Mouse (Mus musculus): ENCODE data around the gene Etv1. TPM values are rescaled to one million over a fixed set of nuclear protein-coding genes. Genes with fewer than 3 reads are reported as not detected.

Gene Etv1
- polyA plus RNA-seq, 1 experiment from 2014 or later = 33.5 TPM

DNA sequence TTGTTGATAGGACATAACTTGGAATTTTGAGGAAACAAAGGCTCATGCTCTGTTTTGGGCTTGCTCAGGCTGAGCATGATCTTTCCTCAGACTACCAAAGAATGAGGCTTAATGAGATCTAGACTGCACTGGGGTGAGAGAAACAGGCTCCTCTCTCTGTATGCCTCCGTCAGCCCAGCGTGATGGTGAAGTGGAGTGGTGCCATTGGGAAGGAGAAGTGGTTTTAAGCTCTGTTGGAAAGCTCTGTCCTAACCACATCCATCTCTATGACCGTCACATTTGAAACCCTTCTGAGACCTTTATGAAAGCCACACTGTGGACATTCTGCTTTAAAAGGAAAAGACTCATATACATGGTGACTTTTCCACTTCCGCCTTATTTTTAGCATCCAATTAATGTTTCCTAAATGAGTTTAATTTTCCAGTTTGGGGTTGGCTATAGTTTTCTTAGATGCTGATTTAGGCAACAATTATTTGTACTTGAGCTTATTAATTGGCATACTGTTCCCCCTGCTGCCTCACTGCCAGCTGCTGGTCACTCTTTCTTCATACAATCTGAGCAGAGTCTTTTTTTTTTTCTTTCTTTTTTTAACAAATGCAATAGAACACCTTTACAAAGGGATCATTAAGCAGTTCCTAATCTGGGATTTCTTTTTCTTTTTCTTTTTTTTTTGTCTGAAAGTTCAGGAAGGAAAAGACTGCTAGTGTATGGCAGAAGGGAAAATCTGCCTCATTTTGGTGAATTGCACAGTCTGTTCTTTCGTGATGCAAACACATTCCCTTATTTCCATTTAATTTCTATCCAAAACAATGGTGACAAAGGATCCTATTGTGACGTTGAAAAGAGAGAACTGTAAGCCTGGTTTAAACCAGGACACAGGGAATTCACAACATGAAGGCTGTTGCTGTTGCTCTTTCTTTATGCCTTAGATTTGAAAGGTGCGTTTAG is 81.3 kb downstream of the Etv1 start:
- WGBS = 88% methylated on average over 7 of the region's 7 CpGs
- Histone ChIP-seq H3K9ac (no peak overlapping the region), H3K36me3 (peaks cover 11% of the 10 kb centered on the region; the same call in 1 of the 2 replicates), H3K27ac (no peak overlapping the region), H3K4me1 (replicated peaks) (no peaks in the 10 kb centered on the region; the same call in 1 of the 2 replicates), H3K9me3 (replicated peaks) (no peaks in the 10 kb centered on the region), H3K27me3 (no peaks in the 10 kb centered on the region), H3K4me2 (no peak overlapping the region), H3K4me3 (no peak overlapping the region)
- no peak for ATAC-seq (replicated peaks; ENCODE audit: insufficient number of reproducible peaks, insufficient read depth, low FRiP score, low read depth)

DNA sequence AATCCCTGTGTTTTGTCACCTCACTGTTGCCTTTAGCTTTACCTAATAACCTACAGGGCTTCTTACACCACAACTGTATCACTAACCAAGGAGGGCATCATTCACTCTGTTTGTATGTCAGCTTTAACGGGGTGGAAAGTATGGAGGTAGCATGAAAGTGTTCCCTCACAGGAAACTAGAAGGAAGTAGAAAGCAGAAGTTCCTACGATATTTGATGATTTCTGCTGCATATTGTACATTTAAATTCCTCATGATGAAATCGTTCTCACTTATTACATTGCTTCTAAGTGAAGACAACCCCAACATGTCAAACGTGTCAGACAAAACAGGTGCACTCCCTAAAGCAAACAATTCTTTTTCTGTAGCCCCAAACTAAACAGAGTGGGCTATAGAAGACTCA is 84.2 kb downstream of the Etv1 start:
- no peaks in the 10 kb centered on the region for H3K27me3 ChIP-seq
- WGBS = 68% methylated on average over 4 of the region's 4 CpGs
- H3K27ac ChIP-seq = no peak overlapping the region
- no peaks in the 10 kb centered on the region for H3K36me3 ChIP-seq
- no peak overlapping the region for H3K4me3 ChIP-seq
- no peak overlapping the region for H3K4me2 ChIP-seq
- no peak overlapping the region for H3K9ac ChIP-seq
- no peaks in the 10 kb centered on the region; the same call in 1 of the 2 replicates for H3K4me1 ChIP-seq (replicated peaks)
- no peaks in the 10 kb centered on the region for H3K9me3 ChIP-seq (replicated peaks)
- ATAC-seq (replicated peaks; ENCODE audit: insufficient number of reproducible peaks, insufficient read depth, low FRiP score, low read depth) = no peak

DNA sequence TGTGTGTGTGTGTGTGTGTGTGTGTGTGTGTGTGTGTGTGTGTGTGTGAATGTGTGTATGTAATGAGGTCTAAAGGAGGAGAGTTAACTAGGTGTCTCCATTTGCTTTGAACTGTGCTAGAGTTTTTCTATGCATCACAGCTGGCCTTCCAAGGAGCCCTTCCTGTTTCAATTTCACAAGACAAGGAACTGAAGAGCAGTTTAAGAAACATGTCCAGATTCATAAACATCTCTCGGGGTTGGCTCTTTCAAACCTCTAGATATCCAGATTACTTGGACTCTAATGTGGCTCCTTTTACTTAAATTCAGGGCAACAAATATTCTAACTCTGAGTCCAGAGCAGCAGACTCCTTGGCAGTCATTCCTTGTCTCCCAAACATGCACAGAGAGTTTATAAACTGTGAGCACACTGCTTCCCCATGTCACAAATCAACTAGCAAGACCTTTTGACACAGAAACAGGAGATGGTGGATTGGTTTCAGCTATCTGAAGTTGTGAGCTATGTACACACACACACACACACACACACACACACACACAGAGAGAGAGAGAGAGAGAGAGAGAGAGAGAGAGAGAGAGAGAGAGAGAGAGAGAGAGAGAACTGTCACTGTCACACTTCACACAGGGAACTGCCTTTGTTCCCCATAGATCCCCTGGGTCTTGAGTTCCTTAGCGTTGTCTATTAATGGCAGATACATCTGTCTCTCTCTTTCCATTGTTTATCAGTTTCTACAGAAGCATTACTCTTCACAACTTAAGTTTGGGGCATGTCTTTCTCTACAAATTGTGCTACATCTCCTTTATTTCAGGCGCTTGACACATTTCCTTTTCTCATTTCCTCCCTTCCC is 85.0 kb downstream of the Etv1 start:
- H3K9ac ChIP-seq = no peak overlapping the region
- H3K4me3 ChIP-seq = no peak overlapping the region
- H3K4me2 ChIP-seq = no peak overlapping the region
- WGBS = 56% methylated on average over 3 of the region's 3 CpGs
- H3K27ac ChIP-seq = no peak overlapping the region
- no peaks in the 10 kb centered on the region; the same call in 1 of the 2 replicates for H3K4me1 ChIP-seq (replicated peaks)
- ATAC-seq (replicated peaks; ENCODE audit: insufficient number of reproducible peaks, insufficient read depth, low FRiP score, low read depth) = no peak
- H3K9me3 ChIP-seq (replicated peaks) = no peaks in the 10 kb centered on the region
- no peaks in the 10 kb centered on the region for H3K27me3 ChIP-seq
- H3K36me3 ChIP-seq = no peaks in the 10 kb centered on the region

DNA sequence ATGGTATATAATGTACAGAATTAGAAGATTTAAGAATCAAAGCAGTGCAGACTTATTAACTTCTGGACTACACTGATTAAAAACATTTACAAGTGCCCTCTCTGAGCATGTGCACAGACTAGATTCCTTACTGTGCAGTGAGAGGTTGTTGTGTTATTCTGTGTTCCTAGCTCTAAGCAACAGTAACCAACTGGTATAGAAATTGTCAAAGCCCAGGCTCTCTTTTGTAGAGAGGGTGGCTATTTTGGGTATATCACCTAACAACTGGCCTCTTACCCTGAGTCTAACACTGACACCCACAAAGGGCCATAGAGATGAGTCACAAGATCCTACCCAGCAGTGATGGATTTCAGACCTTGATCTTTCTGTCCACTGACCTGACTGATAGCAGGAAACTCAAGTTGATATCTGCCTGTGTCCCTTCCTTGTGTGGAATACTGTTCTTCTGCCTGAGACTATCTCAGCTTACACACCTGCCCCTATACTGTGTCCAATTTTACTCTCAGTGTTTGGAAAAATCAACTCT is 95.4 kb downstream of the Etv1 start:
- Histone ChIP-seq H3K36me3 (no peaks in the 10 kb centered on the region), H3K9ac (no peak overlapping the region), H3K27ac (peak overlapping the region; percentile 37; the same call in 1 of the 2 replicates), H3K4me3 (no peak overlapping the region), H3K9me3 (replicated peaks) (no peaks in the 10 kb centered on the region), H3K4me2 (no peak overlapping the region), H3K4me1 (replicated peaks) (peaks cover 3% of the 10 kb centered on the region; the same call in 1 of the 2 replicates), H3K27me3 (no peaks in the 10 kb centered on the region)
- no peak; the same call in 1 of the 2 replicates for ATAC-seq (replicated peaks; ENCODE audit: insufficient number of reproducible peaks, insufficient read depth, low FRiP score, low read depth)

DNA sequence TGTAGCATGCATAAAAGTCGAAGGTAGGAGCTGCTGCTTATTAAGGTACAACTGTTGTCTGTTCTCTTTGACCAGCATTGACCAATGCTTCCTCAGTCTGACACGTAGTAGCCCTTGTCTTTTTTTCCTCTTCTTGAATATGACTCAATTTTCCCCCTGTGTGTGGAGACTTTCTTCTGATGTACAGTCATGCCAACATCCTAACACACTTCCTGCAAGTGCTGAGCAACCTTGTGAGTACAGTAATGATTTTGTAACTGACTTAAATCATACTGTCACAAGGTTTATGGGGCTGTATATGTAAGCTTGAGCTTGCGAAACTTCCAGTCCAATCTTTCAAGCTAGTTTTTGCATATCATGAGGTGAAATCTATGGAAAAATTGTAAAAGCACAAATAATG is 125.3 kb downstream of the Etv1 start:
- Histone ChIP-seq H3K27me3 (no peaks in the 10 kb centered on the region), H3K4me2 (no peak overlapping the region), H3K9ac (no peak overlapping the region), H3K4me3 (no peak overlapping the region), H3K9me3 (replicated peaks) (no peaks in the 10 kb centered on the region), H3K27ac (no peak overlapping the region), H3K36me3 (no peaks in the 10 kb centered on the region), H3K4me1 (replicated peaks) (peaks cover 2% of the 10 kb centered on the region; the same call in 1 of the 2 replicates)
- ATAC-seq (replicated peaks; ENCODE audit: insufficient number of reproducible peaks, insufficient read depth, low FRiP score, low read depth) = no peak
- WGBS = 75% methylated on average over 3 of the region's 3 CpGs

DNA sequence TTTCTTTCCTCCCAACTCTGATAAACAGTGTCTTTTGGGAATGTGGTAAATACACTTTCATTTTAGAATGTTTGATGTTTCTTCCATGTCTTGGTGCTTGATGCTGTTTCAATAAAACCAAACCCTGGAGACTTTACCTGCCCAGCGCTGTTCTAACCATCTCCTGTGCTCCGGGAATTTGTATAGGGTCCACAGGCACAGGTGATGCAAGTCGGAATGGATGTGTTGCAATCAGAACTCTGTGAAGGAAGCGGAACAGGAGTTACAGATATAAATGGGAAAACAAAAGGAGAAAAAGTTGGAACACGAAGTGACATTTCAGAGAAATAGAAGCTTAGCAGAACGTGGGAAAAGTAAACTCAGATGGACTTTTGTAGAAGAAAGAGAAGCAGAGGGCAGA is 127.1 kb downstream of the Etv1 start:
- no peak overlapping the region for H3K4me2 ChIP-seq
- H3K27me3 ChIP-seq = no peaks in the 10 kb centered on the region
- ATAC-seq (replicated peaks; ENCODE audit: insufficient number of reproducible peaks, insufficient read depth, low FRiP score, low read depth) = no peak
- H3K9me3 ChIP-seq (replicated peaks) = no peaks in the 10 kb centered on the region
- no peak overlapping the region for H3K9ac ChIP-seq
- no peak overlapping the region for H3K4me3 ChIP-seq
- no peak overlapping the region for H3K27ac ChIP-seq
- no peaks in the 10 kb centered on the region for H3K36me3 ChIP-seq
- 77% methylated on average over 6 of the region's 6 CpGs for WGBS
- peaks cover 2% of the 10 kb centered on the region; the same call in 1 of the 2 replicates for H3K4me1 ChIP-seq (replicated peaks)

DNA sequence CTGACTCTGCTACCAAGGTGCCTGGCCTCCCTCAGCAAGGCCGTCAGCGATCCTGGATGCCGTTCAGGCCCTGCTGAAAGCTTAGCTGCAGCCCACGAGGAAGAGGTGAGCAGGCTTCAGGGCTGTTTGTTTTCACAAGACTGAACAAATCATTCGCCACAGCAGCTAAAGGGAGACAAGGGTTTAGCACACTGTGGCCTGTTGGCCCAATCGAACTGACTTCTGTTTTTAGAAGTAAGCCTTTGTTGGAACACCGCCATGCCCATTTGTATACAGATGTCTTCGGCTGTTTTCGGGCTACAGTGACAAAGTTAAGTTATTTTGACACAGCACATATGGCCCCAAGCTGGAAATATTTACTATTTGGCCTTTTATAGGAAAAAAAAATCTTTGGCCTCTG is 127.6 kb downstream of the Etv1 start:
- H3K4me2 ChIP-seq = no peak overlapping the region
- no peaks in the 10 kb centered on the region for H3K27me3 ChIP-seq
- H3K27ac ChIP-seq = no peak overlapping the region

DNA sequence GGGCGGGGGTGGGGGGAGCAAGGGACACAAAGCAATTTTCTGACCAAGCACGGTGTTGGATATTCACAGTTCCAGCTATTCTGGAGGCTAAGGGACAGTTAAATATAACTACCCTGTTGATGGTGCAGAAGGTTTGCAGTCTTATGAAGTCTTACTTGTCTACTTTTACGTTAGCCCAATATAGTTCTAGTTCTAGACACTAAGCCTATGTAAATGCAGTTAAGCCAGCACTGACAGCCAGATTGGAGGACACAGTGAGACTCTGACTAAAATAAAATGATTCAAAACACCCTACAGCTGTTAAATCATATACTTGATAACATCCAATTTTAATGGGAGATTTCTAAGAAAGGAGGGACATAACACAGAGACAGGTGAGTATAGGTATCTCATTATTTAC is 129.8 kb downstream of the Etv1 start:
- WGBS = 76% methylated on average over 3 of the region's 3 CpGs
- Histone ChIP-seq H3K4me1 (replicated peaks) (peaks cover 2% of the 10 kb centered on the region; the same call in 1 of the 2 replicates), H3K27me3 (no peaks in the 10 kb centered on the region), H3K4me3 (no peak overlapping the region), H3K36me3 (no peaks in the 10 kb centered on the region), H3K9me3 (replicated peaks) (no peaks in the 10 kb centered on the region), H3K27ac (no peak overlapping the region), H3K9ac (no peak overlapping the region), H3K4me2 (no peak overlapping the region)
- ATAC-seq (replicated peaks; ENCODE audit: insufficient number of reproducible peaks, insufficient read depth, low FRiP score, low read depth) = no peak

More for the DNA sequence above, 127.6 kb downstream of the Etv1 start:
- WGBS = 31% methylated on average over 9 of the region's 9 CpGs
- peaks cover 2% of the 10 kb centered on the region; the same call in 1 of the 2 replicates for H3K4me1 ChIP-seq (replicated peaks)
- H3K36me3 ChIP-seq = no peaks in the 10 kb centered on the region
- ATAC-seq (replicated peaks; ENCODE audit: insufficient number of reproducible peaks, insufficient read depth, low FRiP score, low read depth) = no peak
- no peak overlapping the region for H3K9ac ChIP-seq
- no peaks in the 10 kb centered on the region for H3K9me3 ChIP-seq (replicated peaks)
- no peak overlapping the region for H3K4me3 ChIP-seq
